Mouse (Mus musculus): ENCODE data around the gene Schip1. TPM values are rescaled to one million over a fixed set of nuclear protein-coding genes. Genes with fewer than 3 reads are reported as not detected.

Gene Schip1
- polyA plus RNA-seq, 1 experiment from 2014 or later: 27.6 TPM

- Histone ChIP-seq H3K9ac (ENCODE audit: low read length) (peak overlapping the region; percentile 81; the same call in 1 of the 2 replicates), H3K4me3 (ENCODE audit: low read depth, low read length) (peak overlapping the region; percentile 74), H3K36me3 (ENCODE audit: control insufficient read depth, insufficient read depth, low read length) (no peaks in the 10 kb centered on the region), H3K4me2 (replicated peaks; ENCODE audit: low read depth) (peak overlapping the region; percentile 93), H3K27ac (replicated peaks) (peak overlapping the region; percentile 98), H3K4me1 (replicated peaks; ENCODE audit: control insufficient read depth, insufficient read depth) (0 out of 2 replicates have a peak, but pooled peaks cover 2% of the 10 kb centered on the region), H3K27me3 (ENCODE audit: control insufficient read depth, insufficient read depth, low read length) (no peaks in the 10 kb centered on the region), H3K9me3 (ENCODE audit: control insufficient read depth, low read length) (no peaks in the 10 kb centered on the region)
- ATAC-seq (ENCODE audit: low FRiP score, low TSS enrichment): no peak
- peak; percentile 23 for DNase-seq (ENCODE audit: low spot score)
- TF ChIP-seq EP300 (optimal IDR thresholded peaks at IDR 0.05) (no peak), CTCF (IDR thresholded peaks at IDR 0.05; ENCODE audit: low read depth) (no peak)
- 6% methylated on average over 9 of the region's 9 CpGs for WGBS
Measured at GRCm38 (mm10) chr3:68495736-68496242, 431.2 kb downstream of the Schip1 start.

- Histone ChIP-seq H3K4me1 (replicated peaks; ENCODE audit: control insufficient read depth, insufficient read depth) (0 out of 2 replicates have a peak, but pooled peaks cover 2% of the 10 kb centered on the region), H3K4me2 (replicated peaks; ENCODE audit: low read depth) (peak overlapping the region; percentile 93; the same call in 1 of the 2 replicates), H3K9ac (ENCODE audit: low read length) (no peak overlapping the region), H3K27me3 (ENCODE audit: control insufficient read depth, insufficient read depth, low read length) (no peaks in the 10 kb centered on the region), H3K36me3 (ENCODE audit: control insufficient read depth, insufficient read depth, low read length) (no peaks in the 10 kb centered on the region), H3K27ac (replicated peaks) (no peak overlapping the region), H3K9me3 (ENCODE audit: control insufficient read depth, low read length) (no peaks in the 10 kb centered on the region), H3K4me3 (ENCODE audit: low read depth, low read length) (peak overlapping the region; percentile 74; the same call in 1 of the 2 replicates)
- no peak for TF ChIP-seq EP300 (optimal IDR thresholded peaks at IDR 0.05)
- no peak for TF ChIP-seq CTCF (IDR thresholded peaks at IDR 0.05; ENCODE audit: low read depth)
- DNase-seq (ENCODE audit: low spot score): no peak
- 55% methylated on average over 6 of the region's 6 CpGs for WGBS
- ATAC-seq (ENCODE audit: low FRiP score, low TSS enrichment): no peak
Measured at GRCm38 (mm10) chr3:68496513-68496912, 431.9 kb downstream of the Schip1 start.

GRCm38 (mm10) chr3:68499532-68500152 is 435.0 kb downstream of the Schip1 start:
- no peak overlapping the region for H3K4me2 ChIP-seq (replicated peaks; ENCODE audit: low read depth)
- H3K27ac ChIP-seq (replicated peaks): no peak overlapping the region
- H3K27me3 ChIP-seq (ENCODE audit: control insufficient read depth, insufficient read depth, low read length): no peaks in the 10 kb centered on the region
- no peaks in the 10 kb centered on the region for H3K36me3 ChIP-seq (ENCODE audit: control insufficient read depth, insufficient read depth, low read length)
- TF ChIP-seq EP300 (optimal IDR thresholded peaks at IDR 0.05) (no peak), CTCF (IDR thresholded peaks at IDR 0.05; ENCODE audit: low read depth) (no peak)
- H3K9ac ChIP-seq (ENCODE audit: low read length): no peak overlapping the region
- H3K4me1 ChIP-seq (replicated peaks; ENCODE audit: control insufficient read depth, insufficient read depth): no peaks in the 10 kb centered on the region
- no peak for DNase-seq (ENCODE audit: low spot score)
- H3K9me3 ChIP-seq (ENCODE audit: control insufficient read depth, low read length): no peaks in the 10 kb centered on the region
- ATAC-seq (ENCODE audit: low FRiP score, low TSS enrichment): no peak
- WGBS: 85% methylated on average over 6 of the region's 6 CpGs
- H3K4me3 ChIP-seq (ENCODE audit: low read depth, low read length): no peak overlapping the region

- no peak for TF ChIP-seq EP300 (optimal IDR thresholded peaks at IDR 0.05)
- Histone ChIP-seq H3K9me3 (ENCODE audit: control insufficient read depth, low read length) (no peaks in the 10 kb centered on the region), H3K4me3 (ENCODE audit: low read depth, low read length) (no peak overlapping the region), H3K4me2 (replicated peaks; ENCODE audit: low read depth) (no peak overlapping the region), H3K27me3 (ENCODE audit: control insufficient read depth, insufficient read depth, low read length) (no peaks in the 10 kb centered on the region), H3K27ac (replicated peaks) (no peak overlapping the region), H3K4me1 (replicated peaks; ENCODE audit: control insufficient read depth, insufficient read depth) (peaks cover 10% of the 10 kb centered on the region; the same call in 1 of the 2 replicates), H3K9ac (ENCODE audit: low read length) (no peak overlapping the region), H3K36me3 (ENCODE audit: control insufficient read depth, insufficient read depth, low read length) (no peaks in the 10 kb centered on the region)
- DNase-seq (ENCODE audit: low spot score): no peak
- no peak for ATAC-seq (ENCODE audit: low FRiP score, low TSS enrichment)
- WGBS: 67% methylated on average over 3 of the region's 3 CpGs
Measured at GRCm38 (mm10) chr3:68504838-68505237, 440.2 kb downstream of the Schip1 start.

- H3K27me3 ChIP-seq (ENCODE audit: control insufficient read depth, insufficient read depth, low read length): no peaks in the 10 kb centered on the region
- 35% methylated on average over 7 of the region's 7 CpGs for WGBS
- no peaks in the 10 kb centered on the region for H3K9me3 ChIP-seq (ENCODE audit: control insufficient read depth, low read length)
- peaks cover 10% of the 10 kb centered on the region; the same call in 1 of the 2 replicates for H3K4me1 ChIP-seq (replicated peaks; ENCODE audit: control insufficient read depth, insufficient read depth)
- ATAC-seq (ENCODE audit: low FRiP score, low TSS enrichment) (no peak), DNase-seq (ENCODE audit: low spot score) (peak; percentile 23)
- no peak overlapping the region for H3K9ac ChIP-seq (ENCODE audit: low read length)
- H3K27ac ChIP-seq (replicated peaks): no peak overlapping the region
- no peak overlapping the region for H3K4me2 ChIP-seq (replicated peaks; ENCODE audit: low read depth)
- H3K4me3 ChIP-seq (ENCODE audit: low read depth, low read length): no peak overlapping the region
- H3K36me3 ChIP-seq (ENCODE audit: control insufficient read depth, insufficient read depth, low read length): no peaks in the 10 kb centered on the region
- no peak for TF ChIP-seq EP300 (optimal IDR thresholded peaks at IDR 0.05)
- no peak for TF ChIP-seq CTCF (IDR thresholded peaks at IDR 0.05; ENCODE audit: low read depth)
Measured at GRCm38 (mm10) chr3:68506769-68507318, 442.2 kb downstream of the Schip1 start.

GRCm38 (mm10) chr3:68508629-68509028 is 444.0 kb downstream of the Schip1 start:
- no peak for TF ChIP-seq EP300 (optimal IDR thresholded peaks at IDR 0.05)
- TF ChIP-seq CTCF (IDR thresholded peaks at IDR 0.05; ENCODE audit: low read depth): no peak
- Histone ChIP-seq H3K36me3 (ENCODE audit: control insufficient read depth, insufficient read depth, low read length) (no peaks in the 10 kb centered on the region), H3K4me3 (ENCODE audit: low read depth, low read length) (no peak overlapping the region), H3K4me2 (replicated peaks; ENCODE audit: low read depth) (no peak overlapping the region), H3K4me1 (replicated peaks; ENCODE audit: control insufficient read depth, insufficient read depth) (peaks cover 10% of the 10 kb centered on the region; the same call in 1 of the 2 replicates), H3K27ac (replicated peaks) (no peak overlapping the region; the same call in 1 of the 2 replicates), H3K9me3 (ENCODE audit: control insufficient read depth, low read length) (no peaks in the 10 kb centered on the region), H3K27me3 (ENCODE audit: control insufficient read depth, insufficient read depth, low read length) (no peaks in the 10 kb centered on the region), H3K9ac (ENCODE audit: low read length) (no peak overlapping the region)
- DNase-seq (ENCODE audit: low spot score) (peak; percentile 68), ATAC-seq (ENCODE audit: low FRiP score, low TSS enrichment) (peak; percentile 93)
- WGBS: 29% methylated on average over 6 of the region's 6 CpGs

Data from stomach, postnatal 0 days (tissue).